Mouse (Mus musculus): ENCODE data around the gene Boll. TPM values are rescaled to one million over a fixed set of nuclear protein-coding genes. Genes with fewer than 3 reads are reported as not detected.
A peak's percentile ranks its signal among the peaks of the same experiment; 100 is the strongest.

Boll gene
- polyA plus RNA-seq, 1 experiment from 2014 or later = 0.28 TPM

- H3K27ac ChIP-seq (replicated peaks) = no peak overlapping the region
- H3K4me2 ChIP-seq (replicated peaks) = no peak overlapping the region
- no peaks in the 10 kb centered on the region for H3K36me3 ChIP-seq
- H3K4me1 ChIP-seq = no peaks in the 10 kb centered on the region
- H3K9ac ChIP-seq (replicated peaks) = no peak overlapping the region
- H3K4me3 ChIP-seq = no peak overlapping the region
- no peak for ATAC-seq (ENCODE audit: low FRiP score, low read depth)
- 67% methylated on average over 11 of the region's 11 CpGs for WGBS
- H3K9me3 ChIP-seq = no peaks in the 10 kb centered on the region
- no peaks in the 10 kb centered on the region for H3K27me3 ChIP-seq
Measured at GRCm38 (mm10) chr1:55215185-55215813, 148.0 kb downstream of the Boll start.

DNA sequence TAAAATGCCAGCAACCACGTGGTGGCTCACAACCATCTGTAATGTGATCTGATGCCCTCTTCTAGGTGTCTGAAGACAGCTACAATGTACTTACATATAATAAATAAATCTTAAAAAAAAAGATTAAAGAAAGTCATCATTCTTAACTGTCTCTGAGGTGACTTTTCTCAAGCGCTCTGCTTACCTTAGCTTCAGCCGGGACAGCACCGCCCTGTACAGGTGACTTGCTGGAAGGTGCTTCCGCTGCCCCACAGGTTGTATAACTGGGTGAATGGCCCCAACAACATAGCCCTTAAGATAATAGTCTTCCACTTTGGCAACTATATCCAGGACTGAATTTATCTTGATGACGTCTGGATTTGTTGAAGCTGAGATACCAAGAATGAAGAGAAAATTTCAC is 149.3 kb downstream of the Boll start:
- ATAC-seq (ENCODE audit: low FRiP score, low read depth) = no peak
- Histone ChIP-seq H3K4me1 (no peaks in the 10 kb centered on the region), H3K4me3 (no peak overlapping the region), H3K27ac (replicated peaks) (no peak overlapping the region), H3K27me3 (no peaks in the 10 kb centered on the region), H3K4me2 (replicated peaks) (no peak overlapping the region), H3K36me3 (no peaks in the 10 kb centered on the region), H3K9ac (replicated peaks) (no peak overlapping the region), H3K9me3 (no peaks in the 10 kb centered on the region)
- 90% methylated on average over 6 of the region's 6 CpGs for WGBS

- Histone ChIP-seq H3K4me2 (replicated peaks) (no peak overlapping the region), H3K36me3 (no peaks in the 10 kb centered on the region), H3K9me3 (no peaks in the 10 kb centered on the region), H3K9ac (replicated peaks) (no peak overlapping the region), H3K27ac (replicated peaks) (no peak overlapping the region), H3K27me3 (no peaks in the 10 kb centered on the region), H3K4me3 (no peak overlapping the region), H3K4me1 (no peaks in the 10 kb centered on the region)
- ATAC-seq (ENCODE audit: low FRiP score, low read depth) = no peak
- WGBS = 76% methylated on average over 6 of the region's 6 CpGs
Measured at GRCm38 (mm10) chr1:55213475-55213874, 149.8 kb downstream of the Boll start.

GRCm38 (mm10) chr1:55212771-55213170 is 150.5 kb downstream of the Boll start:
- H3K27ac ChIP-seq (replicated peaks) = no peak overlapping the region
- H3K9me3 ChIP-seq = no peaks in the 10 kb centered on the region
- H3K4me3 ChIP-seq = no peak overlapping the region
- no peak for ATAC-seq (ENCODE audit: low FRiP score, low read depth)
- no peak overlapping the region for H3K9ac ChIP-seq (replicated peaks)
- WGBS = 79% methylated on average over 4 of the region's 4 CpGs
- H3K4me2 ChIP-seq (replicated peaks) = no peak overlapping the region
- H3K36me3 ChIP-seq = no peaks in the 10 kb centered on the region
- H3K27me3 ChIP-seq = no peaks in the 10 kb centered on the region
- no peaks in the 10 kb centered on the region for H3K4me1 ChIP-seq

- Histone ChIP-seq H3K4me2 (replicated peaks) (no peak overlapping the region), H3K4me1 (peaks cover 2% of the 10 kb centered on the region; the same call in 1 of the 2 replicates), H3K27ac (replicated peaks) (no peak overlapping the region), H3K9ac (replicated peaks) (no peak overlapping the region), H3K27me3 (no peaks in the 10 kb centered on the region), H3K4me3 (no peak overlapping the region), H3K36me3 (no peaks in the 10 kb centered on the region), H3K9me3 (no peaks in the 10 kb centered on the region)
- no peak for ATAC-seq (ENCODE audit: low FRiP score, low read depth)
- 76% methylated on average over 8 of the region's 8 CpGs for WGBS
Measured at GRCm38 (mm10) chr1:55211081-55211480, 152.2 kb downstream of the Boll start.

- ATAC-seq (ENCODE audit: low FRiP score, low read depth) = no peak
- Histone ChIP-seq H3K36me3 (no peaks in the 10 kb centered on the region), H3K4me1 (peaks cover 6% of the 10 kb centered on the region; the same call in 1 of the 2 replicates), H3K27ac (replicated peaks) (no peak overlapping the region), H3K9ac (replicated peaks) (no peak overlapping the region), H3K4me3 (no peak overlapping the region), H3K4me2 (replicated peaks) (no peak overlapping the region), H3K27me3 (no peaks in the 10 kb centered on the region), H3K9me3 (no peaks in the 10 kb centered on the region)
- 51% methylated on average over 12 of the region's 12 CpGs for WGBS
Measured at GRCm38 (mm10) chr1:55210202-55210965, 152.9 kb downstream of the Boll start.

GRCm38 (mm10) chr1:55208500-55209140 is 154.6 kb downstream of the Boll start:
- no peaks in the 10 kb centered on the region for H3K9me3 ChIP-seq
- no peaks in the 10 kb centered on the region for H3K27me3 ChIP-seq
- H3K27ac ChIP-seq (replicated peaks) = no peak overlapping the region
- WGBS = 78% methylated on average over 5 of the region's 5 CpGs
- no peak for ATAC-seq (ENCODE audit: low FRiP score, low read depth)
- no peak overlapping the region for H3K4me3 ChIP-seq
- no peak overlapping the region for H3K9ac ChIP-seq (replicated peaks)
- H3K4me2 ChIP-seq (replicated peaks) = no peak overlapping the region
- no peaks in the 10 kb centered on the region for H3K36me3 ChIP-seq
- peaks cover 6% of the 10 kb centered on the region; the same call in 1 of the 2 replicates for H3K4me1 ChIP-seq

GRCm38 (mm10) chr1:55207561-55207960 is 155.7 kb downstream of the Boll start:
- Histone ChIP-seq H3K27ac (replicated peaks) (no peak overlapping the region), H3K9me3 (no peaks in the 10 kb centered on the region), H3K4me2 (replicated peaks) (no peak overlapping the region), H3K4me3 (no peak overlapping the region), H3K27me3 (no peaks in the 10 kb centered on the region), H3K36me3 (no peaks in the 10 kb centered on the region), H3K9ac (replicated peaks) (0 out of 2 replicates have a peak overlapping the region, but pooled peaks have one; percentile 15), H3K4me1 (peaks cover 6% of the 10 kb centered on the region; the same call in 1 of the 2 replicates)
- ATAC-seq (ENCODE audit: low FRiP score, low read depth) = no peak
- 88% methylated on average over 6 of the region's 6 CpGs for WGBS

- Histone ChIP-seq H3K9me3 (no peaks in the 10 kb centered on the region), H3K27ac (replicated peaks) (no peak overlapping the region), H3K4me3 (no peak overlapping the region), H3K4me1 (peaks cover 13% of the 10 kb centered on the region), H3K4me2 (replicated peaks) (no peak overlapping the region), H3K36me3 (no peaks in the 10 kb centered on the region), H3K9ac (replicated peaks) (no peak overlapping the region), H3K27me3 (peaks cover 1% of the 10 kb centered on the region)
- ATAC-seq (ENCODE audit: low FRiP score, low read depth) = peak; percentile 29; the same call in 1 of the 2 replicates
- WGBS = 33% methylated on average over 5 of the region's 5 CpGs
Measured at GRCm38 (mm10) chr1:55205808-55206327, 157.4 kb downstream of the Boll start.

DNA sequence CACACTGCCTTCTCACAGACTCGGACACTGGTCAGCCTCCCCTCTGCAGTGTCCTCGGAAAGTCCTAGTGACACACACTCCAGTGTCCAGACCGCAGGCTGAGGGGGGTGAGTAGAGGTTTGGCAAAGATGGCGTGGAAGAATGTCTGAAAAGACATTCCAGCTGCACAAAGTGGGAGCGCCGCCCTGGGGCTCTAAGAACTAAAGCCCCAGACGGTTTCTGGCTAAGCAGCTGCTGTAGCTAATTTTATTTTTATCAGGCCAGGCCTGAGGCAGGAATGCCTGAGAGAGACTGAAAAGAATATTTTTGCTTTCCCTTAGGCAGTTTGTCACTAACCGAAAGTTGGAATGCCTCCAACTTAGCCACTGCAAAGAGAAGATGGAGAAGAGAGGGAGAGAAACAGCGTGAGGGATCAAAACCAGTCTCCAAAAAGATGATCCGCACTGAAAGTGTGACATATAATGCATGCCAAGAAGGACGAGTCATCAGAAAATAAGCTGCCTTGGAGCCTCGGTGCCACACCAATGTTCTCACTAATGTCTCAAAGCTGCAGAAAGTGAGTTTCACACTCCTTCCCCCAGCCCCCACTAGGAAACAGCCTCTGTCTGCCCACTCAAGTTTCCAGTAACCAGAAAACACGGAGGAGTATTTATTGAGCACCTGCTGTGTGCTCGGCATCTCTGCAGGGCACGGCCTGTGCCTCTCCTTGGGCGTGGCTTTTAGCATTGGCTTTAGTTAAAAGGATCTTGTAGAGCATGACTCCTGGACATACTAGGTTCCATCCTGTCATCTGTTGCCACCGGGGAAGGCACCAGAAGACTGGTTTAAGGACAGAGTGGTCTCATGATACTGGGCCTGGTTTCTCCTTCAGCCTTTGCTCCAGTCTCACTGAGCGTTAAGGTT is 161.2 kb downstream of the Boll start:
- no peak overlapping the region for H3K27ac ChIP-seq (replicated peaks)
- H3K9ac ChIP-seq (replicated peaks) = no peak overlapping the region
- peaks cover 20% of the 10 kb centered on the region for H3K4me1 ChIP-seq
- 66% methylated on average over 18 of the region's 18 CpGs for WGBS
- H3K4me2 ChIP-seq (replicated peaks) = no peak overlapping the region
- no peak overlapping the region for H3K4me3 ChIP-seq
- no peaks in the 10 kb centered on the region for H3K9me3 ChIP-seq
- no peak for ATAC-seq (ENCODE audit: low FRiP score, low read depth)
- H3K36me3 ChIP-seq = no peaks in the 10 kb centered on the region
- H3K27me3 ChIP-seq = peaks cover 14% of the 10 kb centered on the region

DNA sequence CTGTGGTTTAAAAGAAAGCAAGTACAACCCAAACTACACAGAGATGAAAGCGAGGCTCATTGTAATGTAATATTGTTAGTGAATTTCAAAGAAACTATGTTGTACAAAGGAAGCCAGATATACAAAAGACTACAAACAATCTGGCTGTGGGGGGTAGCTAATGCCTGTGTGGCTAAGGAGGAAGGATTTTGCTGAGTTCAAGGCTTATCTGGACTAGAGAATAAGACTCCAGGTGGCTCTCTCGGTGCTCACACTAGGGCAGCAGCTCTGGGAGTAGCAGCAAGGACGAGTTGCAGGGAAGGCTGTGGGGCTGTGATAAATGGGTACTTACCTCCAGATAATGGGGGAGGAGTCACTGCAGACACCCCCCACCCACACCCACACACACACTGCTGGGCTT is 164.6 kb downstream of the Boll start:
- no peaks in the 10 kb centered on the region for H3K36me3 ChIP-seq
- peak; percentile 45; the same call in 1 of the 2 replicates for ATAC-seq (ENCODE audit: low FRiP score, low read depth)
- no peak overlapping the region for H3K27ac ChIP-seq (replicated peaks)
- H3K9ac ChIP-seq (replicated peaks) = no peak overlapping the region
- H3K4me3 ChIP-seq = no peak overlapping the region
- peaks cover 27% of the 10 kb centered on the region for H3K27me3 ChIP-seq
- H3K4me2 ChIP-seq (replicated peaks) = no peak overlapping the region
- H3K9me3 ChIP-seq = no peaks in the 10 kb centered on the region
- 9% methylated on average over 3 of the region's 3 CpGs for WGBS
- peaks cover 31% of the 10 kb centered on the region for H3K4me1 ChIP-seq

All from midbrain, embryonic 12.5 days (tissue).